Mouse (Mus musculus) granulocyte monocyte progenitor cell, adult 5-6 weeks (primary cell): ENCODE results near the gene Pcdh15. TPM values are rescaled to one million over a fixed set of nuclear protein-coding genes. Genes with fewer than 3 reads are reported as not detected.

Source experiments
- ATAC-seq: replicated peaks from 2 replicates; pipeline ENCODE4 v1.8.0; 2016; ENCODE audit warnings: mild to moderate bottlenecking, moderate TSS enrichment, inconsistent platforms; ENCODE audit not compliant: poor library complexity, severe bottlenecking
- total RNA-seq, 2 experiments: library from RNA; stranded (forward) in 1 of 2; stranded (reverse) in 1 of 2; fragments of 200-712, 200-1000 nt in 1 of 2; fragments of >200 nt in 1 of 2; fragmentation: Nextera tagmentation in 1 of 2; gene quantifications; 2 replicates each; pipeline ENCODE4 v1.2.3; 2014 to 2017

Gene Pcdh15
- total RNA-seq, 2 experiments from 2014 or later = not detected

GRCm38 (mm10) chr10:74220439-74220838, 1121.3 kb downstream of the Pcdh15 start:
- no peak for ATAC-seq

- ATAC-seq = no peak
Observed at GRCm38 (mm10) chr10:74257716-74258446, 1158.7 kb downstream of the Pcdh15 start.

GRCm38 (mm10) chr10:74258639-74259038, 1159.5 kb downstream of the Pcdh15 start:
- ATAC-seq = no peak

GRCm38 (mm10) chr10:74269637-74270269, 1170.6 kb downstream of the Pcdh15 start:
- ATAC-seq = no peak

GRCm38 (mm10) chr10:74270894-74271293, 1171.8 kb downstream of the Pcdh15 start:
- no peak for ATAC-seq

GRCm38 (mm10) chr10:74304120-74304519, 1205.0 kb downstream of the Pcdh15 start:
- ATAC-seq = no peak

GRCm38 (mm10) chr10:74305439-74306158, 1206.5 kb downstream of the Pcdh15 start:
- no peak for ATAC-seq

- no peak for ATAC-seq
Observed at GRCm38 (mm10) chr10:74307035-74307434, 1207.9 kb downstream of the Pcdh15 start.

- ATAC-seq = no peak
Observed at GRCm38 (mm10) chr10:74316091-74316490, 1216.9 kb downstream of the Pcdh15 start.

GRCm38 (mm10) chr10:74335412-74335811, 1236.3 kb downstream of the Pcdh15 start:
- ATAC-seq = no peak

GRCm38 (mm10) chr10:74339247-74340160, 1240.4 kb downstream of the Pcdh15 start:
- ATAC-seq = no peak

- no peak for ATAC-seq
Observed at GRCm38 (mm10) chr10:74359526-74359925, 1260.4 kb downstream of the Pcdh15 start.

GRCm38 (mm10) chr10:74378697-74379096, 1279.6 kb downstream of the Pcdh15 start:
- ATAC-seq = no peak

- no peak for ATAC-seq
Observed at GRCm38 (mm10) chr10:74379276-74380134, 1280.4 kb downstream of the Pcdh15 start.

- ATAC-seq = no peak
Observed at GRCm38 (mm10) chr10:74387538-74388499, 1288.7 kb downstream of the Pcdh15 start.

GRCm38 (mm10) chr10:74403111-74403510, 1304.0 kb downstream of the Pcdh15 start:
- no peak for ATAC-seq

- no peak for ATAC-seq
Observed at GRCm38 (mm10) chr10:74414021-74414420, 1314.9 kb downstream of the Pcdh15 start.

GRCm38 (mm10) chr10:74414945-74415344, 1315.8 kb downstream of the Pcdh15 start:
- ATAC-seq = no peak
